Mouse (Mus musculus): ENCODE measurements around the gene Dusp14.

DNA sequence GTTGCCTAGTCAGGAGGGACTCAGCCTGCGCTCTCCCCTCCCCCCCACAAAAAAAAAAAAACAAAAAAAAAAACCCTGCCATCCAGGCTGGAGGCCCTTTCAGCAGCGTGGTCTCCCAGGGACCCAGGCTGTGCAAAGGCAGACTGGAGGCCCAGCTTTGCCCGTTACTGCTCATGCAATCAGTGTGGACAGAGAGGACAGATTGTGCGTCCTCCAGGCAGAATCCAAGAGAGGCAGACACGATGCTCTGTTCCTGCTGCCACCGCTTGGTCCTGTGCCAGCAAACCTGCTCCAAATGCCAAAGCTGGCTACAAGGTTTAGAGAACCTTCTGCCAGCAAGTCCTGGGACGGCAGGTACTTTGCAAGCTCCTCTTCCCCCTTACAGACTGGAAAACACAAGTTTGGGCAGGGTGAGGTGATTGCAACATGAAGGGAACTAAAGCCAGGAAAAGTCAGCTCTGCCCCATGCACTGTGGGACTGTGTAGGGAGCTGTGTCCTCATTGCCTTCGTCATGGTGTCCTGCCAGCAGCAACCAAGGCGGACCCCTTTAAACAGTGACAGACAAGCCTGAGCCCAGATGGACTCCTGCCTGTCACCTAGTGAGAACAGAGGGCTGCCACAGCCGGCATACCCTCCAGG lies 15.4 kb downstream of the Dusp14 start:
- TF ChIP-seq CTCF (IDR thresholded peaks at IDR 0.05; ENCODE audit: extremely low read depth, insufficient read length, insufficient replicate concordance, low read depth, low read length) (no peak), POLR2A (IDR thresholded peaks at IDR 0.05; ENCODE audit: low read depth, low read length) (no peak)
